Mouse (Mus musculus) stomach, embryonic 14.5 days (tissue): ENCODE data around the gene Sumo1. TPM values are rescaled to one million over a fixed set of nuclear protein-coding genes. Genes with fewer than 3 reads are reported as not detected.

Experiments used
- ATAC-seq: fragments of 200-750 bp; cut with Nextera tagmentation; 2 replicates; pipeline ENCODE4 v1.8.0; 2017; ENCODE audit warnings: low read depth, moderate TSS enrichment; ENCODE audit not compliant: insufficient number of reproducible peaks, insufficient read depth, low FRiP score
- H3K27ac ChIP-seq: fragments of 300-500 bp; sonication (generic); 2 replicates; pipeline ENCODE4 v1.5.1; 2014; ENCODE audit warnings: mild to moderate bottlenecking, low read length, moderate library complexity, mixed read lengths
- H3K27me3 ChIP-seq: fragments of 300-500 bp; sonication (generic); 2 replicates; pipeline ENCODE4 v1.6.1; 2014; ENCODE audit warnings: low read length, control low read depth, mixed read lengths; ENCODE audit not compliant: control insufficient read depth, insufficient read depth
- H3K36me3 ChIP-seq: fragments of 300-500 bp; sonication (generic); 2 replicates; pipeline ENCODE4 v1.6.1; 2014; ENCODE audit warnings: mild to moderate bottlenecking, control low read depth, low read length, moderate library complexity, mixed read lengths; ENCODE audit not compliant: control insufficient read depth, insufficient read depth
- H3K4me1 ChIP-seq: fragments of 300-500 bp; sonication (generic); 2 replicates; pipeline ENCODE4 v1.6.1; 2014; ENCODE audit warnings: low read length, control low read depth, mixed read lengths; ENCODE audit not compliant: control insufficient read depth, insufficient read depth
- H3K4me2 ChIP-seq: fragments of 300-500 bp; sonication (generic); replicated peaks from 2 replicates; pipeline ENCODE4 v1.6.1; 2014; ENCODE audit warnings: low read depth, low read length, control low read depth
- H3K4me3 ChIP-seq: fragments of 300-500 bp; sonication (generic); 2 replicates; pipeline ENCODE4 v1.5.1; 2014; ENCODE audit warnings: low read depth, low read length, control low read depth
- H3K9ac ChIP-seq: fragments of 300-500 bp; sonication (generic); replicated peaks from 2 replicates; pipeline ENCODE4 v1.6.1; 2014; ENCODE audit warnings: low read depth, mild to moderate bottlenecking, control low read depth, low read length, moderate library complexity, mixed read lengths
- H3K9me3 ChIP-seq: fragments of 300-500 bp; sonication (generic); 2 replicates; pipeline ENCODE4 v1.6.1; 2016; ENCODE audit warnings: low read depth, low read length, control low read depth; ENCODE audit not compliant: control insufficient read depth
- WGBS: fragments of 180-500 bp; shearing (Covaris S2); extraction: QIAGEN DNeasy Blood & Tissue Kit; methylation state at CpG from one replicate; pipeline ENCODE4 v1.1.7; 2014; 5-methylcytosine and 5-hydroxymethylcytosine counted together
- polyA plus RNA-seq: library from polyadenylated mRNA; unstranded; fragments of >200 nt; fragmentation: Nextera tagmentation; extraction: Ambion mirVana; gene quantifications from 2 replicates; pipeline ENCODE4 v1.2.1, GENCODE M21; 2014

Gene Sumo1
- polyA plus RNA-seq, 1 experiment from 2014 or later = 382 TPM

- ATAC-seq = no peak
- 39% methylated on average over 4 of the region's 4 CpGs for WGBS
- H3K27ac ChIP-seq = no peak overlapping the region
These were observed 91.9 kb downstream of the Sumo1 start for GRCm38 (mm10) chr1:59578770-59579169.

GRCm38 (mm10) chr1:59574262-59575187 is 96.1 kb downstream of the Sumo1 start:
- Histone ChIP-seq H3K36me3 (no peaks in the 10 kb centered on the region), H3K4me1 (peaks cover 2% of the 10 kb centered on the region), H3K27ac (no peak overlapping the region), H3K9ac (no peak overlapping the region), H3K4me3 (no peak overlapping the region), H3K4me2 (peak overlapping the region; percentile 31), H3K27me3 (no peaks in the 10 kb centered on the region), H3K9me3 (no peaks in the 10 kb centered on the region)
- 44% methylated on average over 21 of the region's 21 CpGs for WGBS
- no peak for ATAC-seq

More at GRCm38 (mm10) chr1:59578770-59579169, 91.9 kb downstream of the Sumo1 start:
- Histone ChIP-seq H3K4me1 (peaks cover 15% of the 10 kb centered on the region), H3K9ac (no peak overlapping the region), H3K27me3 (no peaks in the 10 kb centered on the region), H3K36me3 (no peaks in the 10 kb centered on the region), H3K4me2 (no peak overlapping the region), H3K4me3 (no peak overlapping the region), H3K9me3 (no peaks in the 10 kb centered on the region)

GRCm38 (mm10) chr1:59573843-59574242 is 96.8 kb downstream of the Sumo1 start:
- ATAC-seq = no peak

GRCm38 (mm10) chr1:59571502-59571901 is 99.1 kb downstream of the Sumo1 start:
- WGBS = 96% methylated on average over 3 of the region's 3 CpGs
- no peak for ATAC-seq
- H3K9ac ChIP-seq = no peak overlapping the region

More at GRCm38 (mm10) chr1:59573843-59574242, 96.8 kb downstream of the Sumo1 start:
- no peak overlapping the region for H3K27ac ChIP-seq
- 82% methylated on average over 3 of the region's 3 CpGs for WGBS
- no peak overlapping the region for H3K4me3 ChIP-seq
- no peaks in the 10 kb centered on the region for H3K27me3 ChIP-seq
- no peak overlapping the region for H3K9ac ChIP-seq
- no peak overlapping the region for H3K4me2 ChIP-seq
- no peaks in the 10 kb centered on the region for H3K9me3 ChIP-seq
- no peaks in the 10 kb centered on the region for H3K36me3 ChIP-seq
- H3K4me1 ChIP-seq = no peaks in the 10 kb centered on the region

GRCm38 (mm10) chr1:59570767-59571166 is 99.9 kb downstream of the Sumo1 start:
- WGBS = 60% methylated on average over 4 of the region's 4 CpGs
- H3K4me2 ChIP-seq = no peak overlapping the region
- H3K36me3 ChIP-seq = no peaks in the 10 kb centered on the region
- no peak overlapping the region for H3K9ac ChIP-seq
- H3K27ac ChIP-seq = no peak overlapping the region
- ATAC-seq = no peak
- H3K4me3 ChIP-seq = no peak overlapping the region
- H3K9me3 ChIP-seq = no peaks in the 10 kb centered on the region
- H3K4me1 ChIP-seq = no peaks in the 10 kb centered on the region
- no peaks in the 10 kb centered on the region for H3K27me3 ChIP-seq

More at GRCm38 (mm10) chr1:59571502-59571901, 99.1 kb downstream of the Sumo1 start:
- Histone ChIP-seq H3K27me3 (no peaks in the 10 kb centered on the region), H3K4me2 (no peak overlapping the region), H3K9me3 (no peaks in the 10 kb centered on the region), H3K27ac (no peak overlapping the region), H3K4me1 (no peaks in the 10 kb centered on the region), H3K36me3 (no peaks in the 10 kb centered on the region), H3K4me3 (no peak overlapping the region)

- no peak overlapping the region for H3K27ac ChIP-seq
- no peak overlapping the region for H3K4me2 ChIP-seq
- no peak for ATAC-seq
- no peaks in the 10 kb centered on the region for H3K36me3 ChIP-seq
- 89% methylated on average over 5 of the region's 5 CpGs for WGBS
- H3K9me3 ChIP-seq = no peaks in the 10 kb centered on the region
- H3K9ac ChIP-seq = no peak overlapping the region
- no peaks in the 10 kb centered on the region for H3K27me3 ChIP-seq
- H3K4me1 ChIP-seq = no peaks in the 10 kb centered on the region
- no peak overlapping the region for H3K4me3 ChIP-seq
These were observed 101.3 kb downstream of the Sumo1 start for GRCm38 (mm10) chr1:59569301-59569700.

GRCm38 (mm10) chr1:59568283-59568682 is 102.4 kb downstream of the Sumo1 start:
- Histone ChIP-seq H3K4me2 (no peak overlapping the region), H3K4me3 (no peak overlapping the region), H3K27me3 (no peaks in the 10 kb centered on the region), H3K27ac (no peak overlapping the region), H3K4me1 (no peaks in the 10 kb centered on the region), H3K9me3 (no peaks in the 10 kb centered on the region), H3K9ac (no peak overlapping the region), H3K36me3 (no peaks in the 10 kb centered on the region)
- ATAC-seq = no peak
- 81% methylated on average over 1 of the region's 1 CpGs for WGBS

- no peak overlapping the region for H3K4me2 ChIP-seq
- 0 out of 2 replicates have a peak, but pooled peaks cover 3% of the 10 kb centered on the region for H3K9me3 ChIP-seq
- no peak overlapping the region for H3K9ac ChIP-seq
- H3K36me3 ChIP-seq = no peaks in the 10 kb centered on the region
- no peak overlapping the region for H3K27ac ChIP-seq
- H3K4me3 ChIP-seq = no peak overlapping the region
- no peaks in the 10 kb centered on the region for H3K4me1 ChIP-seq
- ATAC-seq = no peak
- no peaks in the 10 kb centered on the region for H3K27me3 ChIP-seq
- WGBS = 85% methylated on average over 4 of the region's 4 CpGs
These were observed 103.1 kb downstream of the Sumo1 start for GRCm38 (mm10) chr1:59567521-59567920.
